Mouse (Mus musculus) midbrain, embryonic 16.5 days (tissue): ENCODE results near the gene Axl. TPM values are rescaled to one million over a fixed set of nuclear protein-coding genes. Genes with fewer than 3 reads are reported as not detected.

Source experiments
- ATAC-seq: fragments of 200-750 bp; cut with Nextera tagmentation; 2 replicates; pipeline ENCODE4 v1.8.0; 2017; ENCODE audit warnings: moderate TSS enrichment
- H3K27ac ChIP-seq: fragments of 300-500 bp; sonication (generic); 2 replicates; pipeline ENCODE4 v1.5.1; 2014; ENCODE audit warnings: mild to moderate bottlenecking, low read length, mixed read lengths
- H3K27me3 ChIP-seq: fragments of 300-500 bp; sonication (generic); 2 replicates; pipeline ENCODE4 v1.6.1; 2014; ENCODE audit warnings: low read depth, low read length, mixed read lengths; ENCODE audit not compliant: control insufficient read depth, insufficient read depth
- H3K36me3 ChIP-seq: fragments of 300-500 bp; sonication (generic); 2 replicates; pipeline ENCODE4 v1.6.1; 2014; ENCODE audit warnings: mild to moderate bottlenecking, low read length, moderate library complexity, mixed read lengths; ENCODE audit not compliant: control insufficient read depth, insufficient read depth
- H3K4me1 ChIP-seq: fragments of 300-500 bp; sonication (generic); 2 replicates; pipeline ENCODE4 v1.6.1; 2014; ENCODE audit warnings: mild to moderate bottlenecking, low read length, mixed read lengths; ENCODE audit not compliant: control insufficient read depth, insufficient read depth
- H3K4me2 ChIP-seq: fragments of 300-500 bp; sonication (generic); 2 replicates; pipeline ENCODE4 v1.6.1; 2014; ENCODE audit warnings: mild to moderate bottlenecking, low read length, mixed read lengths
- H3K4me3 ChIP-seq: fragments of 300-500 bp; sonication (generic); 2 replicates; pipeline ENCODE4 v1.5.1; 2014; ENCODE audit warnings: low read depth, mild to moderate bottlenecking, low read length, moderate library complexity, mixed read lengths
- H3K9ac ChIP-seq: fragments of 300-500 bp; sonication (generic); 2 replicates; pipeline ENCODE4 v1.6.1; 2014; ENCODE audit warnings: low read depth, low read length, mixed read lengths
- H3K9me3 ChIP-seq: fragments of 300-500 bp; sonication (generic); replicated peaks from 2 replicates; pipeline ENCODE4 v1.6.1; 2014; ENCODE audit warnings: mild to moderate bottlenecking, low read length, mixed read lengths; ENCODE audit not compliant: control insufficient read depth, poor library complexity, severe bottlenecking
- WGBS: fragments of 180-500 bp; shearing (Covaris S2); extraction: QIAGEN DNeasy Blood & Tissue Kit; methylation state at CpG from one replicate; pipeline ENCODE4 v1.1.7; 2014; 5-methylcytosine and 5-hydroxymethylcytosine counted together
- polyA plus RNA-seq: library from polyadenylated mRNA; unstranded; fragments of >200 nt; fragmentation: Nextera tagmentation; extraction: Ambion mirVana; gene quantifications from 2 replicates; pipeline ENCODE4 v1.2.1, GENCODE M21; 2015

Gene Axl
- polyA plus RNA-seq, 1 experiment from 2014 or later = 14.9 TPM

DNA sequence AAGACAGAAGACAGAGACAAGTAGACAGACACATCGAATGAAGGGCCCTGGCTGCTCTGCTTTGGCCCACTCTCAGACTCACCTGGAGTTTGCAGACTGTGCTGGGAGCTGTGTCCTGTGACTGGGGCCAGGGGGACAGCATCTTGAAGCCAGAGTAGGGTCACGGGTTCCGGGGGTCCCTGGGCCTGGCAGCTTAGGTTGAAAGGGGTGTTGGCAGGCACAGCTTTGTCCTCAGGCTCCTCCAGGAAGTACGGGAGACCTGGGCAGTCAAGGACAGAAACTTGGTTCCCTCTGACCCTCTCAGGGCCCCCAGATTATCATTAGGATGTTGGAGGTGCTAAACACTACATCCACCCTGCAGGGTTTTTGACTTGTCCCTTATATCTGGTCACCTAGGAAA is 2.8 kb downstream of the Axl start:
- Histone ChIP-seq H3K27ac (no peak overlapping the region), H3K9me3 (no peaks in the 10 kb centered on the region), H3K4me3 (no peak overlapping the region), H3K36me3 (no peaks in the 10 kb centered on the region), H3K4me2 (no peak overlapping the region), H3K27me3 (no peaks in the 10 kb centered on the region), H3K9ac (no peak overlapping the region), H3K4me1 (peaks cover 16% of the 10 kb centered on the region)
- no peak for ATAC-seq
- WGBS = 80% methylated on average over 4 of the region's 4 CpGs

DNA sequence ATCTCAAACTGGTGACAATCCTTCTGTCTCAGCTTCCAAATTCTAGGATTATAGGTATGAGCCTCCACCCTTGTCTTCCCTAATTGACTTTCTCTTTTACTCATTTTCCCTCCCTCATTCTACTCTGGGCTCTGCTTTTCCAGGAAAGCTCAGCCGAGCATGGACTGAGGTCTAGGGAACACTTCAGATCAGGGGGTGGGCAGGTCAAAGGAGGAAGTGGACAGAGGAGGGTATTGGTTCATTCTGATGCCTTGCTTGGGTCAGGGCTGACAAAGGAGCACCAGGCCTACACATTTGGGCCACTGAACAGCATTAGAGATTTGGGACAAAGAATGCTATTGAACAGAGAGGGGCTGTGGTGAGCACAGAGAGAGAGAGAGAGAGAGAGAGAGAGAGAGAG is 3.7 kb downstream of the Axl start:
- Histone ChIP-seq H3K27ac (no peak overlapping the region), H3K9me3 (no peaks in the 10 kb centered on the region), H3K4me3 (no peak overlapping the region), H3K4me1 (peaks cover 16% of the 10 kb centered on the region), H3K27me3 (no peaks in the 10 kb centered on the region), H3K4me2 (no peak overlapping the region), H3K9ac (no peak overlapping the region), H3K36me3 (no peaks in the 10 kb centered on the region)
- no peak for ATAC-seq
- WGBS = 30% methylated on average over 1 of the region's 1 CpGs

- H3K4me1 ChIP-seq = peaks cover 16% of the 10 kb centered on the region
- H3K9me3 ChIP-seq = no peaks in the 10 kb centered on the region
- H3K4me2 ChIP-seq = no peak overlapping the region
- H3K27me3 ChIP-seq = no peaks in the 10 kb centered on the region
- ATAC-seq = no peak
- H3K9ac ChIP-seq = no peak overlapping the region
- H3K27ac ChIP-seq = no peak overlapping the region
- no peak overlapping the region for H3K4me3 ChIP-seq
- H3K36me3 ChIP-seq = no peaks in the 10 kb centered on the region
- WGBS = 81% methylated on average over 8 of the region's 8 CpGs
Observed at GRCm38 (mm10) chr7:25783746-25784145, 4.8 kb downstream of the Axl start.

DNA sequence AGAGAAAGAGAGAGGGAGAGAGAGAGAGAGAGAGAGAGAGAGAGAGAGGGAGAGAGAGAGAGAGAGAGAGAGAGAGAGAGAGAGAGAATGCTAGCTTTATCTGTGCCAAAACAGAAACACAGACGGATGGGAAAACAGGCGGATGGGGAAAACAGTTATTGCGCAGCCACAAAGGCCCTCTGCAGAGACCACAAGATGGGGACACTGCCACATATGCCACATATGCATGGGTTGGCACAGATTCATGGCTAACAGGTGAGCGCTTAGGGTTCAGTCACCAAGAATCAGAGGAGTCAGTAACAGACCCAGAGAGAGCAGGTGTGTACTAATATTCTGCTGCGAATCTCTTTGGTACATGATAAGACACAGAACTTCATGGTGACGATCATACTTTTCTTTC is 5.8 kb downstream of the Axl start:
- Histone ChIP-seq H3K4me3 (no peak overlapping the region), H3K27ac (no peak overlapping the region)
- no peak for ATAC-seq

DNA sequence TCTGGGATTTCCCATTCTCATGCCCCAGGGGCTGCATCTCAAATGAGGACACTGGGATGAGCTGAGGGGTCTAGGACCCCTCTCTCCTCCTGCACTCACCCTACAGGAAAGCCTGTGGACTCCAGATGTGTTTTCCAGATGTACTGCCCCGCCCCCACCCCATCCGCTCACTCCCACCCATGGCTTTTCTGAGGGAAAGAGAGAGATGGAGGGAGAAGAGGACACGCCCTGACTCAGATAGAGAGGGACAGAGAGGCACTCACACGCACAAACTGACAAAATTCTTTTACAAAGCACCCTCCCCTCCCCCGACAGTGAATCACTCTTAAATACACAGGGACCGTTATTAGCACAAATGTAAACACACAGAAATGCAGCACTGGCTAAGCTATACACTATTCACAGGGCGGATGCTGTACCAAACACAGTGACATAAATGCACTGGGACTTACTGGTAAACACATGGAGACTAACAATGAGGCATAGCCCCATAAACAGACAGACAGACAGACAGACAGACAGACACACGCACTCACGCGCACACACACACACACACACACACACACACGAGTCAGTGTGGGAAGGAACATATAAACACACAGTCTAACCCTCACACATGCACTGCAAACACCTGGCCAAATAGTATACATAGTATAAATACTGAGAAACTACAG is 6.4 kb downstream of the Axl start:
- Histone ChIP-seq H3K9me3 (no peaks in the 10 kb centered on the region), H3K27me3 (no peaks in the 10 kb centered on the region), H3K9ac (peak overlapping the region; percentile 66; the same call in 1 of the 2 replicates), H3K4me3 (peak overlapping the region; percentile 37), H3K27ac (no peak overlapping the region), H3K4me2 (peak overlapping the region; percentile 78), H3K4me1 (peaks cover 7% of the 10 kb centered on the region; the same call in 1 of the 2 replicates), H3K36me3 (no peaks in the 10 kb centered on the region)
- WGBS = 49% methylated on average over 11 of the region's 11 CpGs
- peak; percentile 69 for ATAC-seq

More for the DNA sequence above, 5.8 kb downstream of the Axl start:
- WGBS = 88% methylated on average over 6 of the region's 6 CpGs
- peaks cover 7% of the 10 kb centered on the region for H3K4me1 ChIP-seq
- H3K27me3 ChIP-seq = no peaks in the 10 kb centered on the region
- no peak overlapping the region for H3K9ac ChIP-seq
- H3K9me3 ChIP-seq = no peaks in the 10 kb centered on the region
- no peaks in the 10 kb centered on the region for H3K36me3 ChIP-seq
- no peak overlapping the region for H3K4me2 ChIP-seq

DNA sequence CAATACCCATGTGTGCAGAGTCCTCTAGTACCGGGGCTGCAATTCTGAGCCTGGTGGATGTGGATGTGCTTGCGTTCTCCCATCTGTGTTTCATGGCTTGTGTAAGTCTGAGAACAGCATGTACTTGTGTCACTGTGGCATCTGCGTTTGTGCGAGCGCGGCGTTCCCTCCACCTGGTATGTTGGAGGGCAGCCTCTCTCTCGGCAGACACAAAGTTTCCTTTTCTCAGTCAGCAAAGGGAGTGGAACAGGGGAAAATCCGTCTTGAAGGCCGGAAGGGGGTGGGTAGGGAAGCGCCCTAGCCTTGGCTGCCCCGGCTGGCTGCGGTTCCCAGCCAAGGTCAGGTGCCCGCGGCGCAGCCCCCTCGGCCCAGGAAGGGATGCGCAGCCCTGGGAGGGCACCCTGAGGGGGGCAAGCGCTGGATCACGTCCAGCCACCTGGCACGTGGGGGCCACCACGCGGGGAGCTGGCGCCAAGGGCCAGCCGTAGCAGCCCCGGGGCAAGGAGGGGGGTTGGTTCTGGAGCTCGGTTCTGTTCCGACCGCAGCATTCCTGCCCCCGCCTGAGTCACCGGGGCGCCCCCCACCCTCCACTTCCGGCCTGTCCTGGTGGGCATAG is 7.1 kb downstream of the Axl start:
- H3K4me3 ChIP-seq = peak overlapping the region; percentile 37
- peaks cover 7% of the 10 kb centered on the region; the same call in 1 of the 2 replicates for H3K4me1 ChIP-seq
- ATAC-seq = peak; percentile 62
- H3K27ac ChIP-seq = peak overlapping the region; percentile 18; the same call in 1 of the 2 replicates
- H3K9ac ChIP-seq = peak overlapping the region; percentile 66
- peak overlapping the region; percentile 78 for H3K4me2 ChIP-seq
- no peaks in the 10 kb centered on the region for H3K36me3 ChIP-seq
- no peaks in the 10 kb centered on the region for H3K9me3 ChIP-seq
- H3K27me3 ChIP-seq = no peaks in the 10 kb centered on the region
- WGBS = 12% methylated on average over 32 of the region's 33 CpGs

GRCm38 (mm10) chr7:25780753-25781152 is 7.8 kb downstream of the Axl start:
- Histone ChIP-seq H3K9me3 (no peaks in the 10 kb centered on the region), H3K4me2 (no peak overlapping the region), H3K4me1 (peaks cover 7% of the 10 kb centered on the region; the same call in 1 of the 2 replicates), H3K27me3 (no peaks in the 10 kb centered on the region), H3K36me3 (no peaks in the 10 kb centered on the region), H3K27ac (no peak overlapping the region), H3K9ac (no peak overlapping the region), H3K4me3 (no peak overlapping the region)
- no peak for ATAC-seq
- WGBS = 15% methylated on average over 4 of the region's 4 CpGs

DNA sequence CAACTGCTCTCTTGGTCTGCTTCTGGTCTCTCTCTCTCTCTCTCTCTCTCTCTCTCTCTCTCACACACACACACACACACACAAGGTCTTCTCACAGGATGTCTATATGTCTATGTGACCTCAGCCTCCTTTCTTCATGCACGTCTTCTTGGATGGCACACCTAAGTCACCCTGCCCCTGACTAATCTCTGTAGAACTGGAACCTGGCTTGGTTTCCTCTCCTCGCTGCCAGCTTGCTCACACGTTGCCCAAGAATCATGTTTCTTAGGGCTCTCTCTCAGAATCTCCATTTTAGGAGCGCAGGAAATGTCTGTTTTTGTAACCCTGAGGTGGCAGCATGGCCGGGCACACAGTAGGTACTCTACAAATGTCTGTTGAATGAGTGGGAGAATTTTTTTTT is 8.5 kb downstream of the Axl start:
- no peak overlapping the region for H3K4me2 ChIP-seq
- H3K4me3 ChIP-seq = no peak overlapping the region
- no peak overlapping the region for H3K27ac ChIP-seq
- ATAC-seq = no peak
- no peaks in the 10 kb centered on the region for H3K9me3 ChIP-seq
- H3K27me3 ChIP-seq = no peaks in the 10 kb centered on the region
- no peak overlapping the region for H3K9ac ChIP-seq
- peaks cover 7% of the 10 kb centered on the region; the same call in 1 of the 2 replicates for H3K4me1 ChIP-seq
- WGBS = 92% methylated on average over 5 of the region's 5 CpGs
- H3K36me3 ChIP-seq = no peaks in the 10 kb centered on the region

- Histone ChIP-seq H3K4me2 (no peak overlapping the region), H3K27ac (no peak overlapping the region), H3K9ac (no peak overlapping the region), H3K4me3 (no peak overlapping the region), H3K36me3 (no peaks in the 10 kb centered on the region), H3K9me3 (no peaks in the 10 kb centered on the region), H3K4me1 (no peaks in the 10 kb centered on the region), H3K27me3 (no peaks in the 10 kb centered on the region)
- WGBS = 89% methylated on average over 5 of the region's 5 CpGs
- no peak for ATAC-seq
Observed at GRCm38 (mm10) chr7:25768229-25768628, 20.3 kb downstream of the Axl start.
